Mouse (Mus musculus) gastrocnemius, adult 2 months (tissue): ENCODE results near the gene Snrnp35. TPM values are rescaled to one million over a fixed set of nuclear protein-coding genes. Genes with fewer than 3 reads are reported as not detected.
"Not testable (repeated sequence)": the region's sequence is repeated elsewhere in the genome, so short reads cannot be mapped to it uniquely, and the experiment has no call there.

Experiments
- DNase-seq: peaks from one replicate; pipeline ENCODE4 v3.0.0; 2022
- H3K27ac ChIP-seq: fragments of 200-600 bp; 2 replicates; pipeline ENCODE4 v1.8.1; 2022; ENCODE audit warnings: mild to moderate bottlenecking
- H3K4me3 ChIP-seq: fragments of 200-600 bp; 2 replicates; pipeline ENCODE4 v1.8.1; 2022; ENCODE audit warnings: mild to moderate bottlenecking, moderate library complexity
- CTCF ChIP-seq: fragments of 200-600 bp; IDR thresholded peaks from 2 replicates; pipeline ENCODE4 v1.8.1; 2022; ENCODE audit warnings: antibody characterized with exemption, mild to moderate bottlenecking, moderate library complexity
- intact Hi-C: fragments of 180-260 bp; cut with DNase I; formaldehyde crosslinking; loops from one replicate; pipeline ENCODE4 v1.15.1; 2025
- total RNA-seq, 2 experiments: library from RNA; stranded (reverse); gene quantifications; 2 replicates each; pipeline ENCODE4 v1.2.3; 2021

Gene Snrnp35
- total RNA-seq, 2 experiments from 2014 or later, result 27.7 to 33.1 TPM

DNA sequence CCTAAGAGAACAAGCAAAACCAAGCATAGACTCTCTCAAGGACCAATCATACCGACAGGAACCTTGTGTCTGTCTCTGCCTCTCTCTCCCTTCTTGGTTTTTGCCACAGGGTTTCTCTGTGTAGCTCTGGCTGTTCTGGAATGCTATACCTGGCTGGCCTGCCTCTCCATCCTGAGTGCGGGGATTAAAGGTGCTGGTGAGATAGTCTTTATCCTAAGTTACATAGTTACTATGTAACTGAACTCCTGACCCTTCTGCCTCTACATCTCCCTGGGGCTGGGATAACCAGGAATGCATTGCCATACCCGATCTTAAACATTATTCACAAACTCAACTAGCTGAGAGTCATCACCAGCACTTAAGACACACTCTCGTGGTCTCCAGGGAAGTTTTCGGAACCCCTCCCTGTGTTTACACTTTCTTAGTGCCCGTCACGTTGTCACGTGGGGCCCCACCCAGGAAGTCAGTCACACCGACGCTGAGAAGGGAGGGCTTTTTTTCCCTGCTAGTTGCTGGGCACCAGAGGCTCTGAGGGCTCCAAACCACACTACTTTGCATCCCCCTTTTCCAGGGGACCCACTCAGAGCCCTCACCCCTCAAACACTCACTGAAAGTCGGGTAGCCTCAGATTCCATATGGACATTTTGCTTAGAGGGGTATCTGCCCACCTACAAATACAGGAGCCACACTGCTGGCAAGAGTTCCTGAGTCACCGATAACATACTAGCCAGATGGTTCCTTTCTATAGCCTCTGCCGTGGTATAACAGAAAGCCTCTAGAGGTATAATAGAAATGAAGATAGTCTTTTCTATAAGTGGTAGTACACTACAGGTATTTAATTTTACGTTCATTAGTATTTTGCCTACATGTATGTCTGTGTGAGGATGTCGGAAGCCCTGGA, 13.9 kb downstream of the Snrnp35 start:
- peak overlapping the region; percentile 26 for H3K4me3 ChIP-seq
- intact Hi-C loops, result loop anchor here (5.0 kb wide), 1 partner anchor 35 kb away; the partner anchor contains the start of gene Rilpl1
- H3K27ac ChIP-seq, result peak overlapping the region; percentile 90
- no peak for TF ChIP-seq CTCF
- DNase-seq, result no peak

DNA sequence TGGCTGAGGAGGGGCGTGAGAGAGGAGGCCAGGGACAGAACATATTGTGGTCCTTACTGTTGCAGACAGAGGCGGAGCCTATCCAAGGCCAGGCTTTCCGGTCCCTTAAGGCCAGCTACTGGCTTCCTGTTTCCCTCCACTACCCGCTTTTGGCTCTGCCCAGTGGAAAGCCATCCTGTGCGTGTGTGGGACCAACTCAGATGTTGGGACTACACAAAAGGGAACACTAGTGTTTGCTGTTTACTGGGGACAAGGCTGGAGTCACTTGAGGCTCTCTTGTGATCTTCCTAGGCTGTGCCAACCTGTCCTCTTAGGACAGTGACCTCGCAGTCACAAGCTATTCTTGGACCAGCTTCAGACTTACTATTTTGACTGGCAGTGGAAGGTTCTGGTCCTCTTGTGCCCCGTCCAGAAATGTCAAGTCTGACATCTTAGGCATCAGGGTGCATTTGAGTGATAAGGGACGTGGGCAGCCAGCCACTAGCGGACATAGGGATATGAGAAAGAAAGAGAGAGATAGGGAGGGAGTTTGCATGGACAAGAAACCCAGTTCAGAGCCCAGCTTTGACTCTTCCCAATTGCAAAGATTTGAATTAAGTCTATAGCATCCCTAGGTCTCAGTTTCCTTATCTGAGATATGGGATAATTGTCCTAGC, 15.4 kb downstream of the Snrnp35 start:
- peak overlapping the region; percentile 19; the same call in 1 of the 2 replicates for H3K4me3 ChIP-seq
- DNase-seq, result peak; percentile 78
- TF ChIP-seq CTCF, result no peak
- peak overlapping the region; percentile 90 for H3K27ac ChIP-seq
- intact Hi-C loops, result loop anchor here (5.0 kb wide), 1 partner anchor 34 kb away; the partner anchor contains the start of gene Rilpl1

DNA sequence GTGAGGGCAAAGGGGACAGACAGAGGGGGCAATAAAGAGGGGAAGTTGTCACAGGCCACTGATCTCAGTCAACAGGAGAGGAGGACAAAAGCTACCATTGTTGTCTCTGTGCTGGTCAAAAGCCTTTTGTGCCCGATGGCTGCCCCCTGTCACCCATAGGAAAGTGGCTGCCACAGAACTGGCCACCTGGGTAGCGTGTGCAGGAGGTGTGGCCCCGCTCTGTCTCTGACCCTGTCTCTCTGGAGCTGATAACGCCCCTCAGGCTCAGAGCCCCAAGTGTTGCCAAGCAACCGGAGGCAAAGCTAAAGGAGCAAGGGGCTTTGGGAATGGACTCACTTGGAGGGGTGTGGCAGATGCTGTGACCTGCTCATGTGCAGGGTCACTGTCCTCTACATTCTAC, 16.1 kb downstream of the Snrnp35 start:
- no peak for DNase-seq
- intact Hi-C loops, result loop anchor here (5.0 kb wide), 1 partner anchor 33 kb away; the partner anchor contains the start of gene Rilpl1
- peak overlapping the region; percentile 11; the same call in 1 of the 2 replicates for H3K4me3 ChIP-seq
- TF ChIP-seq CTCF, result no peak
- H3K27ac ChIP-seq, result peak overlapping the region; percentile 90

DNA sequence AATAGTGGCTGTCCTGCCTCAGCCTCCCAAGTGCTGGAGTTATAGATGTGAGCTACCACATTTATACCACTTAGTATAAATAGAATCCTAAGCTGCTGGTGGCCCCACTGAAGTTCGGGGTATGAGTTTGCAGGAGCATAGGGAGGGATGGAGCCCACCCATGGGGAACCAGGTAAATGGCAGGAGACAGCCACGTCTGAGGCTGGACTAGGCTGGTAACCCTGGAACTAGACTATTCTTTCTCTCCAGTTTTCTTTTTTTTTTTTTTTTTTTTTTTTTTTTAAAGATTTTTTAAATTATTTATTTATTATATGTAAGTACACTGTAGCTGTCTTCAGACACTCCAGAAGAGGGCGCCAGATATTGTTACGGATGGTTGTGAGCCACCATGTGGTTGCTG, 17.1 kb downstream of the Snrnp35 start:
- peak overlapping the region; percentile 90 for H3K27ac ChIP-seq
- DNase-seq, H3K4me3 ChIP-seq, intact Hi-C loops: not testable (repeated sequence)

DNA sequence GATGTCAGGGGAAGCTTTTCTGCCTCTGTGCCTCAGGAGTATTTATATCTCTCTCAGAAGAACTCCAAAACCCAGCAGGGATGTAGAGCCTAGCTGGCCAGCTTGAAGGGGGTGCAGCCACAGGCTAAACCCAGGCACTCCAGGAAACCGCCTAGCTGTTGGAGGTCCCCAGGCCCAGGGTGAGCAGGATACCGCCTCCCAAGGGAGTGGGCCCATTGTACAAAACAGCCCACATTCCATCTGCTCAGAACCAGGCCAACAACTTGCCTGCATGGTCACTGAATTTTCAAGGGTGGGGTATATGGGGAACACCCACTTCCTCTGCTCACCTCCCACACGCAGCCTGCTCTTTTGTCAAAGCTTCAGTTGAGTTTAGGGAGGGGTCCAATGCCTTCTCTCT, 17.6 kb downstream of the Snrnp35 start:
- H3K27ac ChIP-seq, result peak overlapping the region; percentile 85

DNA sequence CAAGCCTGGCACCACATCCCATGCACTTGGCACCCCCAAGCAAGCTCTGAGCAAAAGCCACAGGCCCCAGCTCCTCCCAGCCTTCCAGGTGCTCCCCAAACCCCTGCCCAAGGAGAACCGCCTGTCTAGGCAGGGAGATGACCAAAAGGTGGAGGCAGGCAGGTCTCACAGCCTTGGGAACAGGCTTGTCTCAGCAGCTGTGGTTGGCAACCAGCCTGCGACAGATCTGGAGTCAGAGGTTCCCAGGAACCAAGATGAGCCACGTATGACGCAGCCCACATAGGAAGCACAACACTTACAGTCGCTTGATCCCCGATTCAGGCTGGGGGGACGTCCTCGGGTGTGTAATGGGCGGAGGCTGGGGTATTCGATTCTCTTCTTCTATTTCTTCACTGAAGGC, 18.6 kb downstream of the Snrnp35 start:
- intact Hi-C loops, result no loop called here
- DNase-seq, result peak; percentile 67
- H3K27ac ChIP-seq, result peak overlapping the region; percentile 85
- 0 out of 2 replicates have a peak overlapping the region, but pooled peaks have one; percentile 5 for H3K4me3 ChIP-seq
- TF ChIP-seq CTCF, result no peak

More for the DNA sequence above, 17.6 kb downstream of the Snrnp35 start:
- intact Hi-C loops, result no loop called here
- no peak for TF ChIP-seq CTCF
- no peak for DNase-seq
- 0 out of 2 replicates have a peak overlapping the region, but pooled peaks have one; percentile 0 for H3K4me3 ChIP-seq

DNA sequence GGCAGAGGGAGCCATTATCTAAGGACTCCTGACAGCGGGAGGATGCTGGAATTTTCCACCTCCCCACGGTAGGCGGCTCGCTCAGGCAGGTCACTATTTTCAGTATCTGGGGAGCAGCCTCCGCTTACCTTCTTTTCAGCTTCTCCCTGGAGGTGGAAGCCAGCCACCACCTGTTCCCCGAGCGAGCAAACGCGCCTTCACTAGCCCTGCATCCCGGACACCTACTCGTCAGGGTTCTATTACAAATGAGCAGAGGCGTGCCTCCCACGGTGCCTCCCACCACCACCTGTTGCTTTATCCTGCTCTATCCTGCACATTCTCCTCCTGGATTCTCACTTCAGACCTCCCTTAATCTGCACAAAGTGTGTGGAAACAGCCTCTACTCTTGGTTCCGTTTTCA, 20.8 kb downstream of the Snrnp35 start:
- Histone ChIP-seq H3K4me3 (no peak overlapping the region), H3K27ac (peak overlapping the region; percentile 97)
- no peak for TF ChIP-seq CTCF
- intact Hi-C loops, result no loop called here
- DNase-seq, result no peak

DNA sequence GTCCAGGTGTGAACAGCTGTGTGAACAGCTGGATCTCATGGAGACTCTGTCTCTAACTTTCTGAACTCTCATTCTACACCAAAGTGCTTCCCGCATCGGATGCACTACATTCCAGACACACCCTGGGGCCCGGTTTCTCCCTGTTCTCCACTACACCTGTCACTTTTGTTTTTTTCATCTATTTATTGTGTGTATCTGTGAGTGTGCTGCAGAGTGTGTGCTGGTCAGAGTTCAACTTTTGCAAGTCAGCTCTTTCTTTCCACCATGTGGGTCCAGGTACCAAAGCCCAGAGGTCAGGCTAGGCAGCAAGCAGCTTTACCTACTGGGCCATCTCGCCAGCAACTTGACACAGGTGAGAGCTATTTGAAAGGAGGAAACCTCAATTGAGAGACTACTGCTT, 22.3 kb downstream of the Snrnp35 start:
- DNase-seq, result no peak
- Histone ChIP-seq H3K27ac (peak overlapping the region; percentile 97), H3K4me3 (no peak overlapping the region)
- intact Hi-C loops, result no loop called here
- no peak for TF ChIP-seq CTCF

DNA sequence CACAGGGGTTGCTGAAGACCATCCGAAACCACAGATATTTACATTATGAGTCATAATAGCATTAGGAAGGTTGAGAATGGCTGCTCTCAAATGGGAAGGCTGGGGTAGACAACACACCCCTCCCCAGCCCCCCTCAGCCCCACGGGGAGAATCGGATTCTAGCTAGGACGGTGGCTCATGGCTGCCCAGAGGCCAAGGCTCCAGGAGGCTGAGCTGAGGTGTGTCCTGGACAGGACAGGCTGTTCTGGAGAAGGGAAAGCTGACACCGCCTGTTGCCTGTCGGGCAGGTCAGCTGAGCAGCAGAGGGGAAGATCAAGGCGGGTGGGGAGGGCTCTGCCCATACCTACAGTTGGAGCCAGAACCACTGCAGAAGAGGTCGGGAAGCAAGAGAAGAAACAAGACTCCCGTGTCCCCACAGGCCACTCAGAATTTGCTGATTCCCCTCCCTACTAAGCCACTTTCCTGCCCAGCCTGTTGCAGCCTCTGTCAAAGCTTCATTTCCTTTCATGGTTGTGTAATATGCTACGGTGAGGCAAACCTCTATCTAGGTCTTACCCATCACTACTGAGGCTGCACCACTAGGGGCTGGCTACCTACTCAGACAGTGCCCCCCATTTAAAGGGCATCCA, 23.9 kb downstream of the Snrnp35 start:
- TF ChIP-seq CTCF, result peak; percentile 50
- Histone ChIP-seq H3K27ac (peak overlapping the region; percentile 97), H3K4me3 (peak overlapping the region; percentile 28)
- peak; percentile 91 for DNase-seq
- intact Hi-C loops, result no loop called here

DNA sequence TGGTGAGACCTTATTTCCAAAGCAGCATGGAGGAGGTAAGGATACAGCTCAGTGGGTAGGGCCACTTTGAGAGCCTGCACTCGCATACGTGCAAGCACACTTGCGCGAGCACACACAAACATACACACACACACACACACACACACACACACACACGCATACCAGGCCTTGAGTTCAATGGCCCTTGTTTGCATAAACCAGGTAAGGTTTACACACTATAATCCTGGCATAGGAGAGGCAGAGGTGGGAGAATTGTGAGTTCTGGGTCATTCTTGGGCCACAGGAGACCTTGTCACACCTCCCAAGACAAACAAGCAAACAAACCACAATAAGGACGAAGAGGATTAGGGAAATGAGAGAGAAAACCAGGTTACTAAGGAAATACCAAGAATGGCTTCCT, 26.3 kb downstream of the Snrnp35 start:
- intact Hi-C loops, result no loop called here
- no peak for TF ChIP-seq CTCF
- DNase-seq, result no peak
- Histone ChIP-seq H3K27ac (peak overlapping the region; percentile 97), H3K4me3 (peak overlapping the region; percentile 19)

DNA sequence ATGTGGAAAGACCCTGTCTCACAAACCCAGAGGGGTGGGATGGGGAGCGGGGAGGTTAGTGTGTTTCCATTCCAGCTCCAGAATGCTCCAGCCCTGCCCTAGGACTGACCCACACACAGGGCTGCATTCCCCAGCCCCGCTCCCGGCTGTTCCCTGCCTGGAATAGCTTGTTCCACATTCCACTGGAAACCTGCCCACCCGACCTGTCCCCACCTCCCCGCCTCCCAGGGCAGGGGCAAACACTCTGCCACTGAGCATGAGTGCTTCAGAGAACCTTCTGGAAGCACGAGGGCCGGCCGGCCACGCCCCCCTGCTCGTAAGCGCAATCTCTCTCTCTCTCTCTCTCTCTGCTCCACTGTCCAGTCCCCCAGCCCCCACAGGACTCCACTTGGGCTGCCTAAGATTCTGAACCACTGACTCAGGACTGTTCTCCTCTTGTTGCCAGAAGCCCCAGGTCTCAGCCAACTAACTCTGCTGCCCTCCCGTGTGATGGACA, 26.9 kb downstream of the Snrnp35 start:
- peak; percentile 94 for DNase-seq
- intact Hi-C loops, result loop anchor here (1.0 kb wide), 1 partner anchor 19 kb away; no protein-coding TSS in a partner anchor
- Histone ChIP-seq H3K27ac (peak overlapping the region; percentile 97), H3K4me3 (peak overlapping the region; percentile 43)
- no peak for TF ChIP-seq CTCF

DNA sequence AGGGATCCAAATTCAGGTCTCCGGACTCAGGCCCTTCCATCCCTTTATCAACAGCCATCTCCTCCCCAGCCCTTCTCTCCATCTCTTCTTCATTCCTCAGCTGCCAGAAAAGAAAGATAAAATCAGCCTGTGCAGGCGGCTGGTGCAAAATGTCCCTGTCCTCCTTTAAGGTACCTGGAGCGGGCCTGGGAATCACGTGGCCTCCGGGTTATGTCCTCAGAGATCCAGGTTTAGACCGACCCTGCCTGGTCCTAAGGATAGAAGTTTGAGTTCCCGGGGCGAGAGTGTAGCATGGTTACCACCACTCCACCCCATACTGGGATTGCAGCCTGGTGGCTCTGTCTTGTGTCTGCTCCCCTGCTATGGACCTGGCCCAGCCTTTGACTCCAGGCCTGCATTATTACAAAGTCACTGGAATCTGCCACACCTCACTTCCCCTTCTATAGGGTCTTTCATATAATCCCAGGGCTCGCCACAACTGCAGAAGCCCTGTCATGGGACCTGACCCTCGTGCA, 27.7 kb downstream of the Snrnp35 start:
- peak; percentile 79 for DNase-seq
- no peak for TF ChIP-seq CTCF
- Histone ChIP-seq H3K27ac (peak overlapping the region; percentile 97), H3K4me3 (peak overlapping the region; percentile 43)
- intact Hi-C loops, result loop anchor here (1.0 kb wide), 1 partner anchor 18 kb away; no protein-coding TSS in a partner anchor
